ENCODE assay signal across 8 mouse cellular contexts in the genomic region with DNA sequence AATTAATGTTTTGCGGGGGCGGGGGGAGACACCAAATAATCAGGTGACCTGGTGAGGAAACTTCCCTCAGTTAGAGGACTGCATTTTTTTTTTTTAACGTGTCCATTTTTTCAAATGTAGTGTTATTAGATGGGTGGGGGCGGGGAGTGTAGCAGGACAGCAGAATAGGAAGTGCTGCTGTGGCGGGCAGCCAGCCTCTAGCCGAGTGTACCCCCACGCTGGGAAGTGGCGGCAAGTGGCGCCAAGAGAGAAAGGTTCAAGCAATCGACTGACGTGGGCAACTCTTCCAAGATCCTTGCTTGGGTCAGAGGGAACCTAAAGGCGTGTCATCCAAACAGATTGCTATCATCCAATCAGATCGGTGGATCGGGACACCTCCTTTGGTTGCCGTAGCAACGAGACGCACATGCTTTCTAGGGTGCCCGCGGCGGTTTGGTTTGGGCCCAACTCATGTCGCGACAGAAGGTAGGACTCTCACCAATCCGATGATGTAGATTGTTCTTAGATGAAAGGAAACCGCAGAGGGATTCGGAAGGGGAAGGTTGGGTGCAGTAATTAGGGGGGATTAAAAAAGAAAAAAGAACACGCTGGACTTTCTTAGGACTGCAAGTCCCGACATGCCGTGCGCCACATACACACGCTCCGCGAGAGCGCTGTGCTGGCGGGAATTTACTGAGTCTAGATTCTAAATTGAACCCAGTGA. TPM values are rescaled to one million over a fixed set of nuclear protein-coding genes. Genes with fewer than 3 reads are reported as not detected.
A peak's percentile ranks its signal among the peaks of the same experiment; 100 is the strongest.
DNase-seq lines count a peak whose midpoint lies in the region; ATAC-seq lines count a peak whose summit lies in the region.

A gene (plus strand): TSS at position 395 of the 703 bp plus-strand sequence.

- WGBS in hindbrain, embryonic 15.5 days, result 3% methylated on average over 34 of the region's 34 CpGs

- no peak within 1 kb of the TSS for H3K9ac ChIP-seq in hindbrain, embryonic 15.5 days

- ATAC-seq in hindbrain, embryonic 15.5 days (ENCODE audit: low FRiP score, low read depth), result peak; percentile 96

- H3K4me1 ChIP-seq in hindbrain, embryonic 15.5 days (replicated peaks), result no peaks in the 10 kb centered on the region; the same call in 1 of the 2 replicates

- peak; percentile 62 for DNase-seq in WW6 (ENCODE audit: low read depth, low spot score)
- DNase-seq in cerebellum, postnatal 25 days, result peak; percentile 80 to 84
- peak; percentile 71 for DNase-seq in gastrocnemius, adult 18-20 months (ENCODE audit: low spot score)
- peak; percentile 61 to 66 for DNase-seq in layer of hippocampus, postnatal 25 days (ENCODE audit: extremely low spot score in 1 of 2, low spot score in 1 of 2)
- peak; percentile 79 for DNase-seq in lung, postnatal 10 days
- peak; percentile 58 for DNase-seq in ovary, postnatal 14 days (ENCODE audit: low spot score)
- peak; percentile 60 to 67 for DNase-seq in urinary bladder, postnatal 36 days (ENCODE audit: low spot score in 2 of 2)

- H3K4me3 ChIP-seq in hindbrain, embryonic 15.5 days, result peak within 1 kb of the TSS; percentile 42

- H3K27ac ChIP-seq in hindbrain, embryonic 15.5 days (replicated peaks), result no peak within 1 kb of the TSS

- H3K27me3 ChIP-seq in hindbrain, embryonic 15.5 days, result no peaks in the 10 kb centered on the region

- peak within 1 kb of the TSS; percentile 75 for H3K4me2 ChIP-seq in hindbrain, embryonic 15.5 days

- H3K36me3 ChIP-seq in hindbrain, embryonic 15.5 days, result no peaks in the 10 kb centered on the region

- H3K9me3 ChIP-seq in hindbrain, embryonic 15.5 days, result no peaks in the 10 kb centered on the region

RNA-seq across cellular contexts. Expression of the gene that starts here (rescaled TPM):
- total RNA-seq in gastrocnemius, adult 18-20 months (2021), result not detected
- 8.3 and 8.7 TPM in 2 replicates for polyA plus RNA-seq in hindbrain, embryonic 15.5 days (2015; fragmentation: Nextera tagmentation; extraction: Ambion mirVana)
- total RNA-seq in layer of hippocampus, postnatal 25 days (2021), result 1 to 10 TPM in 1 of 2 experiments, under 1 TPM in 1; 0.94 to 1.3 TPM

Comparison
In these comparisons a context has a peak if more than half of its experiments do, and no peak if none do; other contexts are left out.
1. Peak in DNase-seq in gastrocnemius, adult 18-20 months; RNA of the gene not detected or under 1 TPM.